Mouse (Mus musculus) thymus, adult 2 months (tissue): ENCODE data around the gene March4.

ENCODE experiments used
- CTCF ChIP-seq: fragments of 200-500 bp; IDR thresholded peaks from 2 replicates; pipeline ENCODE4 v1.5.1; 2012; ENCODE audit warnings: mild to moderate bottlenecking, control low read depth, low read length, moderate library complexity, borderline replicate concordance; ENCODE audit not compliant: control insufficient read depth, poor library complexity, insufficient read depth; ENCODE audit errors: extremely low read depth
- POLR2A ChIP-seq: fragments of 200-500 bp; IDR thresholded peaks from 2 replicates; pipeline ENCODE4 v1.6.1; 2012; ENCODE audit warnings: mild to moderate bottlenecking, low read length, control low read depth, moderate library complexity; ENCODE audit not compliant: control insufficient read depth, poor library complexity, insufficient read depth; ENCODE audit errors: extremely low read depth

DNA sequence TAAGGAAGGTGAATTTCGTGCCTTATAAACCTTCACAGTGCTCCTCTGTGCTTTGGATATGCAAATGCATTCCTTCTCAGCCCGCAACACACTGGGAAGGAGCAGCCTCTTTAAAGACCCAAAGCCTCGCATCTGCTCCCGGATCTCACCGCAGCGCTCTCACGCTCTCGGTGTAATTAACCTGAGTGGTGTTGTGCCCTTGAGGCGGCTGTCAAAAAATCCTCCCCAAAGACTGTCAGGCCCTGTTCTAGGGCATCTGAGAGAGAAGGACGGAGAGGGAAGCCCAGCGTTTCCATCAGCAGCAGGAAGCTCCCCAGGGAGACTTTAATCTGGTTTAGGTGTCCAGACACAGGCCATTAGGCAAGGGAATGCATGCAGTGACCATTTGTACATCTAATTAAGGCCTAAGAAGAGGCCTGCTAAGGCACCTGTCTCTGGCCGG is 40.8 kb upstream of the March4 start:
- TF ChIP-seq CTCF, result no peak
- TF ChIP-seq POLR2A, result no peak
